Mouse (Mus musculus) R1 (cell line): ENCODE data around the gene Tspan9.
A peak's percentile ranks its signal among the peaks of the same experiment; 100 is the strongest.

Experiments
- DNase-seq: peaks from one replicate; pipeline ENCODE4 v3.0.0-alpha.2; 2018; ENCODE audit warnings: low read depth, low spot score

The Tspan9 gene

DNA sequence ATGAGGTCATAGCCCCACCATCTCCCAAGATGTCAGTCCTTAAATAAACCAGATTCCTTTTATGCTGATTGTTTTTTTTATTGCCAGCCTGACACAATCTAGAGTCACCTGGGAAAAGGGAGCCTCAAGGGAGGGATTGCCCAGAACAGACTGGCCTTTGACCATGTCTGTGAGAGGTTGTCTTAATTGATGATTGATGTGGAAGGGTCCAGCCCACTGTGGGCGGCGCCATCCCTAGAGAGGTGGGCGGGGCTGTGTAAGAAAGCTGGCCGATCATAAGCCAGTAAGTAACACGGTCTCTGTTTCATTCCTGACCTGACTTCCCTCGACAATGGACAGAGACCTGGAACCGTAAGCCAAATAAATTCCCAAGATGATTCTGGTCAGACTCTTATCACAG lies 124.3 kb downstream of the Tspan9 start:
- peak; percentile 54 for DNase-seq

DNA sequence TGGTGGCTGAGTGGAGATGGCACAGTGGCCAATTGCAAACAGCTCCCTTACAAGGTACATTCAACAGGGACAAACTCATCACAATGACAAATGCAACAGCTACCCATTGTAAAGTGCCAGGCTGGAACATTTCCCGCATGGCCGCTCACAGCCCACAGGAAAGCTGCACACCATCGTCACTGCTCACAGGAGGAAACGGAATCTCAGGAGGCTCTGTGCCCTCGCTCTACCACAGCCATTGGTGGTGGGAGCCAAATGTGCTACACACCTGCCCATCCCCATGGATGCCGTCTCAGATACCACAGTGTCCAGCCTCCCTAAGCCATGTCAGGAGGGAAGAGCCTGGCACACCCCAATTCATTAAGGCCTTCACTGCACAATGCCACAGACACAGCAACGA lies 128.1 kb downstream of the Tspan9 start:
- no peak for DNase-seq

DNA sequence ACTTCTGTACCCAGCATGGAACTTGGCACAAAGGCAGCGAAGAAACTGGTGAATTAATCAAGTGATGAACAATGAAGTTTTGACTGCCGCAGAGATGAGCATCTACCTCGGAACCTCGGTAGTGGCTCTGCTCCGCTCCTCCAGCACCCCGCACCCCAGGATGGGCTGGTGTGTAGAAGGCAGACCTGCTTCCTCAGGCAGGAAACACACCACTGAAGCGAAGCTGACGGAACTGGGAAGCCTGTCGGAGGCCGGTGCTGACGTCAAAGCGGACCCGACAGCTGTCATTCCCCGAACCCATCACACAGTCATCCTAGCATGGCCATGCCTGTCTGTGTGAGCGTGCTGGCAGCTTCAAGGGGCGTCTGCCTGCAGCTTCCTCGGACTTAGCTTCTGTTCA lies 131.6 kb downstream of the Tspan9 start:
- no peak for DNase-seq

DNA sequence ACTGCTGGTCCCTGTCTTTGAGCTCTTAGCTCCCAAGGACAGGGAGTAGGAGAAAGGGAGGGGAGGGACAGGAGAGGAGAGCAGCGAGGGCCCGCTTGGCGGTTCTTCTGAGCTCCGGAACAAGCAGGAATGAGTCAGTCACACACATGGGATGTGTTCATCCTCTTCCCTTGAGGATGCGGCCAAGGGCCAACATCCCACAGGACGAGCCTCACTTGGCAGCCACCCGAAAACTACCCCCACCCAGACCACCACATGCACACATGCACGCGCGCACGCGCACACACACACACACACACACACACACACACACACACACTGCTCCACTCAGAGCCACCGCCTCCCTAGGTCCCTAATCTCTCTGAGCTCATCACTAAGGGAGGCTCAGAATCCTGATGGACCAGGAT lies 132.3 kb downstream of the Tspan9 start:
- no peak for DNase-seq

DNA sequence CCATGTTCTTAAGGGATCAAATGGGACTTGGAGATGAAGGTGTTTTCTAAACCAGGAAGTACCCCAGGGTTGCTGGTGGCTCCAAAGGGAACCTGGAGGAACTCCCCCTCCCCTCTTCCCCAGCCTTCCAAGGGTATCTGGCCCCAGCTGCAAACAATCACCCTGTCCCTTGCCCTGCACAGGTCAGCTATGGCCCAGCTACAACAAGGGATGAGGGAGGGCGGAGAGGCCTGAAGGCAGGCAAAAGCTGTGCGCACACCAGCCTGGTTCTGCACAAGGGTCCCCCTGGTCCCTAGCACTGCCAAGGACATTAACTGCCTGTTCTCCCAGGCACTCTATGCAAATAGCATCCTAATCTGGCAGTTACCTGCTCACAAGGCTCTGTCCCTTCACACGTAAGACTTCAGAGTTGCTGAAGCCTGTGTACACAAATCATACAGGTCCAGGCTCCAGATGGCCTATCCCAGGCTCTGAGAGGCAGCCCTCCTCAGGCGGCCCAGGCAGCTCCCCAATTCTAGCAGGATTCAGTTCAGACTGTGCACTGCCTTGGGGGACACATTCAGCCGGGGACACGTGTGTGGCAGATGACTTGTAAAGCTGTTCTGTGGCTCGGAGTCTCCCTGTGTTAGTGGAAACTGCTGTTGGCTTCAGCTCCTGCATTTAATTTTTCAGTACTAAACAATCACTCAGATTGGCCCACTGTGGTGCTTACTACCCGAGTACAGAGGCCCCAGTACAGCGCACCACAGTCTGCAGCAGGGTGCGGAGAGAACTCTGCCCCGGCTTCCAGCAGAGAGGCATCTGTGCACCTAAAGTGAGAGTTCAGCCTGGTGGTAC lies 133.0 kb downstream of the Tspan9 start:
- no peak for DNase-seq

DNA sequence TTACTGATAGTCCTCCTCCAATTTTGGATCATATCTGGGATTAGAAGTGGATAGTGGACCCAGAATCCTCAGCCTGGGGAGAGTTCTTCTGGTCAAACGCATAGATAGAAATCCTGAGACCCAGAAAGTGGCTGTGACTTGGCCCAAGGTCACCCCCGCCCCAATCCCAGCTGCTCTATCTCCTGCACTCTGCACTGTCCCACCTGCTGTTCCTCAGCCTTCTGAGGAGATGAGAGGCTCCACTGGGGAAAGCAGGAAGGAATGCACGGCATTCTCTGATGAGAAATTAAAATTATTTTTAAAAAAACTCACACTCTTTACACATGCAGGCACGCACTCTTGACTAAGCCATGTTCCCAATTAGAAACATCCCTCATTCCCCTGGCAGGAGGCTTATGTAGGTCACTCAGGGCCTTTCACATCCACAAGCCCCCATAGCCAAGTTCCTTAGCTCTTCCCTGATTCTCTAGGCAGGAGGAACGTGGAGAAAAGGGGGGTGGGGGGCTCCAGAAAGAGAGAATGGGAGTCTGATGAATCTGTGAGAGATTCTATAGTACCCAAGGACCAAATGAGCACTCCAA lies 135.3 kb downstream of the Tspan9 start:
- DNase-seq, result no peak

DNA sequence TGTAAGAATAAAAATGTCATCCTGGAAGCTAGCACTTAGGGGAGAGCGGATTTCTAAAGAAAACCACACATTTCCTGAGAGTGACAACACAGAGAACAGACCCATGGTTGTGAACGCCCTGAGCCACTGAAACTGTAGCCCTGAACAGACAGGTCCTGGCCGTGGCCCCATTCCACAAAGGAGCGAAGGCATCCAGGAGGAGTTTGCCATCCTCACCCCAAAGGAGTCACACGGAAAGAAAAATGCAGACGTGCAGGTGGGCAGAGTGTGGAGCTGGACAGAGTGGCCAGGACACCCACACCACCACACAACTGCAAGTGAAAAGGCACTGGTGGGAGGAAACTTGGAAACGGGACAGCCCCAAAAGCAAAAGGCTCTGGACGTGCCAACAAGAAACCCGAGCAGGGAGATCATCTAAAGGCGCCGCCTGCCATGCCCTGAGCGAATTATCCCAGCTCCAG lies 136.1 kb downstream of the Tspan9 start:
- no peak for DNase-seq

DNA sequence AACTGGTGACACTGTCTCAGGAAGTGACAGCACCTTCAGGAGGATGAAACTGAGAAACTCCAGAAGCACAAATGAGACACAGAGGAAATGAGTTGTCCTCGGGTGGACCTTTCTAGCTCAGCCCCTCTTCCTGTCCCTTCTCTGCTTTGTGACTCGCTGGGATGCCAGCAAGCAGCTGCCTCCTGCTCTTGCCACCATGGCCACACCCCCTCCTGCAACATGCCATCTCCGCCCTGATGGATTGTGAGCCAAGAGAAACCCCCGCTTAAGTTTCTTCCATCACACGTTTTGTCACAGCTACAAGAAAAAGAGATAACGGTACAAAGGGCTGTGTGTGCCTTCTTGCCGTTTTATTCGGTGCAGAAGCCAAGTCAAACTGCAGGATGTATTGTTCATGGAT lies 137.2 kb downstream of the Tspan9 start:
- DNase-seq, result no peak

DNA sequence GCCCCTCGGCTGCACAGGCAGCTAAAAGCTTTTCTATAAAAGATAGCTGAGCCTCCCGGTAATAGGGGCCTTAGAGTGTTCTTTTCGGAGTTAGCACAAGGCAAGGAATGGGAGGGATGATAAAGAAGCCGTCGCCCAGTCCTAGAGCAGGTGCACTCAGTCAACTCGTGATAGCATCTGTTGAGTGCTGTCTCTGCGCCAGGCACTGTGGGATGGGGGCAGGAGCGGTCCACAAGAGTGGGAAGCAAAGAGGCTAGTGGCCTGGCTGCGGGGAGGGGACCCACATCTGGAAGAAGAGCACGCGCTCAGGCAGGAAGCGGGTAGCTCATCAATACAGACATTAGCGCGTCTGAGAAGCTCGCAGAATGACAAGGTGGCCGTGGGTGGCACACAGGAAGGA lies 138.8 kb downstream of the Tspan9 start:
- DNase-seq, result no peak

DNA sequence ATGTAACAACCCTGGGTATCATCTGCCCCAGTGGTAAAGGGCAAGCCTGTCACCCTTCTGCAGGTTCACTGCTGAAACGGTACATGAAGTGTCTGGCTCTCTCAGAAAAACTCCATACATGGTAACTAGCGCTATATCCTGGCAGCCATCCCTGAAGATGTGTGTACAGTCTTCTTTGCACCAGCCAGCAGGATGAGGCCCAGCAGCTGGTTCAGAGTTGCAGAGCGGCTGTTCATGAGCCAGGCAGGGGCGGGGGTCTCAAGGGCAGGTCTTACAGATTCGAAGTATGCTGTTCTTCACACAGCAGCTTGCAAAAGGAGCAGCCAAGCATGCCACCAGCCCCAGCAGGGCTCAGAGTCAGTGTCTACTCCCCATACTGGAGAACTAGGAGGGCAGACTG lies 139.9 kb downstream of the Tspan9 start:
- no peak for DNase-seq

DNA sequence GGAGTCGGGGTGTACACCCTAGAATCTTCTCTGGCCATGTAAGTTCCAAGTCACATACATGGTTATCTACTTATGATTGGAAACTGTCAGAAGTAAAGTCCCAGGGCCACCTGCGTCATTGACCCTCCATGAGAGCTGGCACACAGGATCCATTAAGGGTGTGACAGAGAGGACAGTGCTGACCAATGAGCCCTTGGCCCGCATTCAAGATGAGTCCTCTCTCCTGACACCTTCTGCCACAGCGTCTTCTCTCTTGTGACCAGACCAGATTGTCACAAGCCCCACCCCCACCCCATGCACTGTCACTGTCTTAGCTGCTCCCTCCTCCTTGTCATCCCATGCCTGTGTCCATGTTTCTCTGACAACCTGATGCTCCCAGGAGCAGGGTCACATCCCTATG lies 140.7 kb downstream of the Tspan9 start:
- DNase-seq, result no peak

DNA sequence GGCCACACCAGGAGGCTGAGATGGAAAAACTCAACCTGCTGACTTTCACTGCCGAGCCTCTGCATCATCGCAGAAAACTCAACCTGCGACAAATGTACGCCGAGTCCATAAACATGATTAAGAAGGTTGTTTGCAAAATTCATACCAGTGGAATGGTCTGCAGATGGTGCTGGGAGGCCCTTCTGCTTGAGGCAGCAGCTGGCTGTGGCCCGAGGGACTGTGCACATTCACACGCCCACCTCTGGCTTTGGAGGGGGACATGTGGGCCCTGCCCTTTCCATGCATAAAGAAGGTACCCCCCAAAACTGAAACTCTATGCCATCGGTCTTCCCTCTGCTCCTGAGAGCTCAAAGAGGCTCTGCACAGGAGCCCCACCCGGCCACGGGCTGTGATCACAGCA lies 141.3 kb downstream of the Tspan9 start:
- DNase-seq, result no peak

DNA sequence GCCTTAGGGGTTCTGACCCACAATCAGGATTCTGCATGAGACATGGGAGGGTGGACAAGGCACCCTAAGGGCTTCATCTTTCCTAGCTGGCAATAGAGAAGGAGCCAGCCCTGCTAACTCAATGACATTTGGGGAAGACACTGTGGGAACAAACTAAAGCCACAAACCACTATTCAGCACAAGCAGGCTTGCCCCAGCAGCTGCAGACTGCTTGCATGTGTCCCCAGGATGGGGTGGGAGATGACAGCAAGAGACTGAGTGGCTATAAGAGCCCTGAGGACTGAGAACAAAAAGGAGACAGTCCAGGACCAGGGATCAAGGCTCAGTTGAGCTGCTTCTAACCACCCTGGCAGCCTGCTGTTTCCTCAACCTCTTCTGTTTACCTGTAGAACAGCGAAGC lies 141.8 kb downstream of the Tspan9 start:
- DNase-seq, result no peak

DNA sequence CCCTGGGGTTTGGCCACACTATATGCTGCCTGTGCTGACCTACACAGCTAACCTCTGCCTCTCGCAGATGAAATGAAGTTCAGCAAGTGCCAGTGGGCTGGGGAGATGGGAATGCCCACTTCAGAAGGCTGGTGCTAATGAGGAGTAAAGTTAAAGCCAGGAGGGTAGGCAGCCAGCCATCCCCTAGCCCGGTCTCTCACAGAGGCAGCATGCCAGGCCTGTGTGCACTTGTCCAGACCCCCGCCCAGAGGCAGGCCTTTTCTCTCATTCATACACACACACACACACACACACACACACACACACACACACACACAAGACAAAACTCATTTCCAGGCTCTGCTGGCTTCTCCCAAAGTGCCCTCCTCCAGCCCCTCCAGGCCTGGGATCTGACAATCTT lies 142.6 kb downstream of the Tspan9 start:
- no peak for DNase-seq

DNA sequence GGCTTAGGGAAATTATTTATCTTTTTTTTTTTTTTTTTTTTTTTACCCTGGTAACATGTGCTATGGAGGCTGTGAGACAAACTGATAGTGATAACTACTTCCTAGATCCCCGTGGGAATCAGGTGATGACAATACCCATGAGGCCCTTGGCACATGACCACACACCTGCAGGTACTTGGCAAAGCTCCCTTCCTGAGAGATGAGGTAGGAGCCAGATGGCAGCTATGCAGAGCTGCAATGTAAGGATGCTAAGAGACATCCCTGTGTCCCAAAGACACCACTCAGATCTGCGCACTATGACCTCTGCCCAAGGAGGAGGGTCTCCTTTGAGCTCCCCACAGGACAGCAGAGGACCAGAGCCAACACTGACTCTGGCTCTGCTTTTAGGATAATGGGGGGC lies 144.3 kb downstream of the Tspan9 start:
- no peak for DNase-seq

DNA sequence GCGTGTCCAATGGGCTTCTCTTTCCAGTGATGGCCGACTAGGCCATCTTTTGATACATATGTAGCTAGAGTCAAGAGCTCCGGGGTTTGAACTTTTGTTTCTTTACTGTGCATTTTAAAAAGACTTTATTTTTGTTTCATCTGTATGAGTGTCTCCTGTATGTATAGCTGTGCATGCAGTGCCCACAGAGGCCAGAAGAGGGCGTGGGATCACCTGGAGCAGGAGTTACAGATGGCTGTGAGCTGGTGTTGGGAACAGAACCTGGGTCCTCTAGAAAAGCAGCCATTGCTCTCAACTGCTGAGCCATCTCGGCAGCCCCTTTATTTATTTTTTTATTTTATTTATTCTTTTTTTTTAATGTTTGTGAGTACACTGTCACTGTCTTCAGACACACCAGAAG lies 146.5 kb downstream of the Tspan9 start:
- DNase-seq, result peak; percentile 57

DNA sequence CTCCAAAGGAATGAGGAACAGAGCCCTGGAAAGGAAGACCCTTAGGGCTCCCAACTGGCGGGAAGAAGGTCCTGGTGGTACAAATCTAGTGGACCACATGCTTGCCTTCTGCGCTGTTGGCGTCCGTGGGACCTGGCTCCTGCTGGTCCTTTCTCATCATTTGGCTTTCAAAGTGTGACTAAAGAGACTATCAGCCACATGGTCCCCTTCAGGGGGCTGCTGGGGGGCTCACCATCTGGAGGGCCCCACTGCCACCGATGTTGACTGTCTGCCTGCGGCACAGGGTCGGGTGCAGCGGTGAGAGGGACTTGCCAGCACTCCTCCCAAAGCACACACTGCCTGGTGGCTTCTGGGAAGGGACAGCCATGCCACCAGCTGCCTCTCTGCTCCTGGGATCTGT lies 150.4 kb downstream of the Tspan9 start:
- DNase-seq, result no peak

DNA sequence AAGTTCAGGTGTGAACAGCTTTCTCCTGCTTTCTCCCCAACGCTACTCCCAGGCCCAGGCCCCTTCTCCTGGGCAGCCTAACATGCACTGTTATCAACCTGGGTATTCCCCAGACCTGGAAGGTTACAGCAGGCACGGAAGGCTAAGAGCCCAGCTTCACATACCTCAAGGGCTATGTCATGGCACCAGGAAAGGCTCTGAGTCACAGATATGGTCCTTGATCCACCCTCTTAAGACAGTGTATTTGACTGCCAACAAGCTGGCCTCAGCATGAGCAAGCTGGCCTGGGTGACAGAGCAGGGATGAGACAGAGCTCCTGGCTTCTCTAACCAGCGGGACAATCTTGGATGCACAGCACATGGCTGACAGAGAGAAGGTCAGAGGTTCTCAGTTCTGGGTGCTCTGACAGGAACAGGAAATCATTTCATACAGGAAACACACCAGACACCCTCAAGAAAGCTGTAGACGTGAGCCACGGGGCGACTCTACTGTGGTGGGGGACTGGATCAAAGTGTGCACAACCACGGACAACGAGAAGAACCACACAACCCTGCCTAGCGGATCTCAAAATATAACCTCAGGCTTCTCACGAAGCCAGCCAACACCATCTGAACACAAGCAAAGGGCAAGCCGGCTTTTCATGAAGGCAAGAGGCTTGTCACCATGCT lies 151.8 kb downstream of the Tspan9 start:
- DNase-seq, result no peak

DNA sequence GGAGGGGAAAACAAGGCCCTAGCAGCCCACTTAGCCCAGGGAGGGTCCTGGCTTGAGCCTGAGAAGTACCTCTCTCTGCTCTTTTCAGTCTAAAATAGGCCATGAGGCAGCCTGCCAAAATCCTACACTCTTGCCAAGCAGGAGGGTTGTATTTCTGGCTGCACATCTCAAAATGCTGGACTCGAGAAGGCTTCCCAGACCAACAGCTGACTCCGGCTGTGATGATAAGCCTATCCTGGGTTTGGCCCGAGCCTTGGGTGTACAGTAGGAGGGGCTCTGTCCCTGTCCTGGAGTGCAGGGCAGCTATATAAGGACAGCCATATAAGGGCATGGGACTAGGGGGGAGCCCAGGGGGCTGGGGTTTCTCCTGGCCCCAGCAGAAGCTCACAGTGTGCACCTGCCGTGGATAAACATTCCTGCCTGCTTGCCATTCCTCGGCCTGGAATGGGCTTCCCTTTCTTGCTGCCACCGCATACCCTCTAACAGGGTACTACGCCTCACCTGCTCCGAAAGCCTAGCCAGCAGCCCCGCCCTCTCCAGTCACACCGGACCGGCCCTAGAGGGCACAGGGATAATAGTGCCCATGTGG lies 153.7 kb downstream of the Tspan9 start:
- no peak for DNase-seq

DNA sequence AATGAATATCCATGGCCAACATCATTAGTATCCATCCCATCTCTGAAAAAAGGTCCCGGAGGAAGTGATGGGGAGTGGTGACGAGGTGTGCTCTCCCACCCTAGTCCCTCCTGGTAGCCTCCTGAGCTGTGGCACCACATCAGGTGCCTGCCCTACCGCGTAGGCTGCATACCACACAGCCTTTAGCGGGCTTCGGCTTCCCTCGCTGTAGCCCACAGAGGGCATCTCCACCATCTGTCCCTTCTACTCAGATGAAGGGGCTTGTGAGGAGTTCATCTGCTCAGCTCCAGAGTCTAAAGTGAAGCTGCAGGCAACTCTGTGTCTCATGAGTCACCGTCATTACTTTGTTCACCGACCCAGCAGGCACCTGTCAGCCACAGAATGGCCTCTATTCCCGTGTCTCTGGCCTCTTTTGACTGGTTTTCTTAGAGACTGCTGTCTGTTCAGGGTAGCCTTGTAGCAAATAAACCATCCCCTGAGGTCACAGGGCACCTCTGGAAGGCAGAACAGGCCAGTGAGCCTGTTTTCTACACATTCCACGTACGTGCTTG lies 154.4 kb downstream of the Tspan9 start:
- no peak for DNase-seq

DNA sequence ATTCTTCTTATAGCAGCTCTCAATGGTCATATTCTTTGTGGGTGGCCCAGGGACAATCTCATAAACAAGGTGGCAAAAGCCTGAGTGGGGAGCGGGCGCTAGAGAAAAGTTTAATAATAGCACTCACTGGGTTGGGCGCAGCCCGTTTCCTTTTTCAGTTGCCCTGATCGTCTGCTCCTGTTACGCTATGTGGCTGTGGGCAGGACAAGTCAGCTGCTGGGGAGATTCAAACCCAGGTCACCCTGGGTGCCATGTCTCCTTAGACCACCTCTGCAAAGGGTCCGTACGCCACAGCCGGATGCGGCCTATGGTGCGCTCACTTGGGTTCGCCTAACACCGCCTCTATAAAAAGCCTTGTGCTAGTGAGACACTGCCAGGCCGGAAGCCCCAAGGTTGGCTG lies 156.0 kb downstream of the Tspan9 start:
- DNase-seq, result no peak

DNA sequence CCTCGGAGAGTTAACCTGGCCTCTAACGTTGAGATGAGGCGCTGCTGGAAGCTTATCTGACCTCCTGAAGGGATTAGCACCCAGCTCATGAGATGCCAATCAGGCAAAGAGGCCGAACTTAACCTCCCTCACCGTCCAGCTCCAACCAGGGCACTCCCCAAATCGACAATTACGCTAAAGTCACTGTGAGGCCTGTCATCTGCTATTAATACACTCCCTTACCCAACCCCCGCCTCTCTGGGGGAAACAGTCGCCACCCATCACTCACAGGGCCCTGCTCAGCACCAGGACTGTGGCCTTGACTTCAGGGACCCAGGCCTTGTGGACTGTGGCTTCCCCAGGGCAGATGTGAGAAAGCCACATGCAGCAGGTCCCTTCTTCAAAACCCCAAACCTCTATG lies 157.0 kb downstream of the Tspan9 start:
- DNase-seq, result no peak
